Mouse (Mus musculus): Measurements from ENCODE around the gene Gsk3b.
"Not testable (repeated sequence)": the region's sequence is repeated elsewhere in the genome, so short reads cannot be mapped to it uniquely, and the experiment has no call there.

Gene Gsk3b

DNA sequence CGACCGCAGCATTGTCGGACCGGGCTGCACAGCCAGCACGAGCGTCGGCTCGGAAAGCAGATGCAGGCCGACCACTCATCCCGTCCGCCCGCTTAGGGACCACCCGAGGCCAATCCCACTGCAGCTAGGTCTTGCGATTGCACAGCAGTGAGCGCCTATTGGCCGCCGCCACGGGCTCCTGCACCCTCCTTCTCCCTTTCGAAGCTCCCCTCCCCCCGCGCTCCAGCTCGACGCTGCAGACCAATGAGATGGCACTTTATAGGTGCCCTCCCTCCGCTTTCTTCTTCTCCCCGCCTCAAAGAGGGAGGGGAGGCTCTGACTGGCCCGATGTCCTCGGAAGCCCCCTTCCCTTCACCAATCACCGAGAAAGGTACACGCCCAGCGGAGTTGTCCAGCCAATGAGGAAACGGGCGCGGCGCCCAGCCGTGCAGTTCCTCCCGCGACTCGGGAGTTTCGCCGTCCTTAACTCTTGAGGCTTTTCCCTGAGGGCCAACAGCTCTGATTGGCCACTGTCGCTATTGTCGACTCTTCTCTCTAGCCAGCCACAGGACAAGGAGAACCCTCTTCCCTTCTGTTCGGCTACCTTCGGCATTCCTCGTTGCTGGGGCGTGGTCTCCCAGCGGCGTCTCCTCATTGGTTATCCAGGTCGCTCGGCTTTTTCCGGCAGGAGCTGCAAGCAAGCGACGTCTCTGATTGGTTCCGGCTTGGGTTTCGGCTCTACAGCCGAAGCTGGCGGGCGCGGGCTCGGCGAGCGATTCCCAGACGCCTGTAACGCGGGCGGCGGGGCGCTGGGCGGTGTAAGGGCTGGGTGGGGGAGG lies at the start of gene Gsk3b:
Gene Gsk3b, plus strand, starts transcription at position 373 of the 818 bp plus-strand sequence.
- CTCF ChIA-PET: no interaction called here

DNA sequence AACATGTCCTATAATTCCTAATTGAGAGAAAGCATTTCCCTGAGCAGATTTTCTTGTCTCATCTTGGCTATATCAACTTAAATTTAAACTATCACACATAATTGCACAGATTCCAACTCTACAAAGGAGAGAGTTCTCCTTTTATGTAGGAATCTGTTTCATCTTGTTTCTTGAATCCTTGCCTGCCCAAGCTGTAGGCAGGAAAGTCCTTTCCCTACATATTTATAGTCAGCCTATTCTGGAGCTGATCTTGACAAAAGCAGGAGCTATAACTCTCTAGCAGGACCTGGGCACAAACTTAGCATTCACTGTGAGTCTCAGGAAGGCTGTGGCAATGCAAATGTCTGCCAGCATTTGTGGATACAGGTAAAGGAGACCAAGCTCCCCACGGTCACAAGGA lies 46.6 kb upstream of the Gsk3b start:
- CTCF ChIA-PET: no interaction called here

DNA sequence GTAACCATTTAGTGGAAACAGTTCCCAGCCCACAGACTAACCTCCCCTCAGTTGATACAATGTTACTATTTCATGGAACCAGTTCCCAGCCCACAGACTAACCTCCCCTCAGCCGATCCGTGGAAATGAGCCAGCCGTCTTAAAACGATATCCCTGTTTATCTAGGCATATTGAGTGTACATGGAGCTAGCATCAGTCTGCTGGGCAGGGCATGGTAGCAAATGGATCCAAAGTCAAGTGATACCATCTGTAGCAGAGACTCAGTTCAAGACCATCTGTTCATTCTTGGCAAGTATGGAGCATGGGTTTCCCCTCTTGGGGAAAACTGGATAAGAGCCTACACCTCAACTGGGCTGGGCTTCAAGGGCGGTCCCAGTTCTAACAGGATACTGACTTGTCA lies 44.2 kb upstream of the Gsk3b start:
- CTCF ChIA-PET: no interaction called here

DNA sequence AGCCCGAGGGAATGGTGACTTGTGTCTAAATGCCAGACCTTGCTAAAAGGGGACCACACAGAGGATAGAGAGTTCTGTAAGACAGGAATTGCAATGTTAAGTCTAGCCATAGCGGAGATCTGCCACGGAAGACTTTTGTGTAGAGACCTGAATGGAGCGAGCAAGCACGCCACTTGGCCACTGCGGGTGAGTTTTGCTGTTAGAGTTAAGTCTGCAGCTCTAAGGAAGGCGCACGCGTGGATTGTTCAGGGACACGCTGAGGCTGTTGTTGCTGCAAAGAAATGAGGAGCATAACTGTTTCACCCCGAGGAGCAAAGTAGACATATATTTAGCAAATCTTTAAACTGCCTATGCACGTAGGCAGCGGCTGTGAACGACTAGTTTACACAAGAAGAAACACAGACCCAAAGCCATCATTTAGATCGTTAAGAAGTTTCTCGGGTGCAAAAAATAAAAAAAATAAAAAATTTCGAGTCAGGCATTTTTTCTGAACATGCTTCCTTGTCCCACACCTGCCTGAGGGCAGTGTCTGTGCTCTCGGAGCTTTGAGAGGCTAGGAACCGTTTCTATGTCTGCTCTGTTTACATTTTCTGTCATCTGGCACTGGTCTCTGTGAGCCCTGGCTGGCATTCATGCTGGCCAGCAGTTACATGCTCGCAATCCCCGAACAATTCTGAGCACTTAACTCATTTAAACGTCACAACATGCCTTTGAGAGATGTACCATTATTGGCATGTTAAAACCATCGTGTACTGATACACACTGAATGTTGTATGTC lies 40.8 kb upstream of the Gsk3b start:
- CTCF ChIA-PET: no interaction called here

DNA sequence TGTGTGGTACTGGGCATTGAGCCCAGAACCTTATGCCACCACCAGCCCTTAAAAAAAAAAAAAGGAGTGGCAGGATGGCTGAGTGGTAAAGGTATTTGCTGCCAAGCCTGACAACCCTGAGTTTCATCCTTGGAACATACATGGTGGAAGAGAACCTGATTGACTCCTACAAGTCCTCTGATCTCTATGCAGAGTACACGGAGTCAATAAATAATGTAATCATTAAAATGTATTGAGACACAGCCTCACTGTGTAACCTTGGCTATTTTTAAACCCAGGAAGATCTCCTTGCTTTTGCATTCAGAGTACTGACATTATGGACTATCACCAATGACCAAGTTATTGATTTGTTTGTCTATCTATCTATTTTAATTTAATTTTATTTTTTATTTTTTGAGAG lies 30.9 kb upstream of the Gsk3b start:
- CTCF ChIA-PET: no interaction called here

DNA sequence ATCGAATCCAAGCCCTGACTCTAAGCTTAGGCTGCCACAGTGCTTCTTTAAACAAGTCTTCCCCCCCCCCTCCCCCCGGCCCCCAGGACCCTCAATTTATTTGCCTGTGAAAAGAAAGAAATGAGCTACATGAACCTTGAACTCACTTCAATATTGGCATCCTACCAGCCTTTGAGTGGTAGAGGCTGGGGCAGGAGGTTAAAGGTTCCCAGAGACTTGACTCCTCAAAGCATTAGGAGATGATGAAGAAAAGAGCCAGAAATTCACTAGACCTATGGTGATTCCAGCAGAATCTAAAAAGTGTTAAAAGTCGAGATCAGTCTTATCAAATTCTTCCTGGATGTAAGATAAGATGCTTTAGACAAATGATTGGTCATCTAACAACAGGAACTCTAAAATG lies 30.0 kb upstream of the Gsk3b start:
- CTCF ChIA-PET: no interaction called here

DNA sequence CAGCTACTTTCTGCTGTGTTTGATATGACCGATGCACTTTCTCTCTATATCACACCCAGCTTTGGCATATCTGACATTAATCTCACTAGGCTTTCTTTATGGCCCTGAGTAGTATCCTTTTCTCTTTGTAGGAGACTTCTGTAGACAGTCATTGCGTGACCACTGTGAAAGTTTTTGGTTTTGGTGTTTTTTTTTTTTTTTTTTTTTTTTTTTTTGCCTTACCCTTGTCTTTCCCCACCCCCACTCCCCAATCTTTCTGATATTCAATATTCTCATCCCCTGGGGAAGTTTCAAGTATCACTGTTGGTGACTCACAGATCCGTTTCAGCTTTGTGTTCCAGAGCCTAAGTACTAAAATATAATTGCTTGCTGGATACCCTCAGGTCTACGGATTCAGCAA lies 29.2 kb upstream of the Gsk3b start:
- CTCF ChIA-PET: no interaction called here

DNA sequence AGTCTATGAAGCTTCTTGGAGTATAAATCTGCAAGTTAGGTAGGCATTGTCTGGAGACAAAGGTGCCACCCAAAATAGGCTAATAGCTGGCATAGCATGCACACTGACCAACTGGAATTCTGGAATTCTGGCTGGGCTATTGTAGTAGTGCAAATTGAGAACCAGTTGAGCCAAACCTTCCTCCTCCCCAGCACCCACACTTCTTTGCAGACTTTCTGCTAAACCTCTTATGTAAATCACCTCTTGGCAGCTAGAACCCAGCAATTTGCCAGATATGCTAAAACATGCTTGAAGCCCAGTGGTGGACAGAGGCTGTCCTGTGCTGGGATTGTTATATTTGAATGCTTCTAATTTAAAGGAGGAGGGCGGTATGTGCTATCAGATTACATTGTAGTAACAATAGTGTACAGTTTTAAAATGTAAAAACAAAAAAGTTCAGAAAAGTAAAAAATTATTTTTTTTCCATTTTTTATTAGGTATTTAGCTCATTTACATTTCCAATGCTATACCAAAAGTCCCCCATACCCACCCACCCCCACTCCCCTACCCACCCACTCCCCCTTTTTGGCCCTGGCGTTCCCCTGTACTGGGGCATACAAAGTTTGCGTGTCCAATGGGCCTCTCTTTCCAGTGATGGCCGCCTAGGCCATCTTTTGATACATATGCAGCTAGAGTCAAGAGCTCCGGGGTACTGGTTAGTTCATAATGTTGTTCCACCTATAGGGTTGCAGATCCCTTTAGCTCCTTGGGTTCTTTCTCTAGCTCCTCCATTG lies 14.8 kb upstream of the Gsk3b start:
- CTCF ChIA-PET: not testable (repeated sequence)

DNA sequence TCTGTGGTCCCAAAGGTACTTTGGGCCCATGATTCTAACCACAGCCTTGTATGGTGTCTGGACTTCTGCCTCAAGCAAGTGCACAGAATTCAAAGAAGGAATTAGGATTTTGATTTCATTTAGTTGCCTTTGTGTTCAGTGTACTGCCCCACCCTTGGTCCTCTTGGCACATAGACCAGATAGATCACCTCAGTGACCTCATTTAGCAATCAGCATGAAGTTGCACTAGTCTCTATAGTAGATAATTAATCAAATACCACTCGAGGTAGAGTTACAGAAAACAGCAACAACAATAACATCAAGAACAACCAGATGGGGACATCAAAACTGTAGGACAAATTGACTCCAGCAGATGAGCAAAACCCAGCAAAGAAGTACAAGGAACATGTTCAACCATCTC lies 8.6 kb upstream of the Gsk3b start:
- CTCF ChIA-PET: interaction anchor here (0.6 kb wide), 1 partner anchor 12 kb away, joined by 5 read pairs; no protein-coding TSS in a partner anchor

DNA sequence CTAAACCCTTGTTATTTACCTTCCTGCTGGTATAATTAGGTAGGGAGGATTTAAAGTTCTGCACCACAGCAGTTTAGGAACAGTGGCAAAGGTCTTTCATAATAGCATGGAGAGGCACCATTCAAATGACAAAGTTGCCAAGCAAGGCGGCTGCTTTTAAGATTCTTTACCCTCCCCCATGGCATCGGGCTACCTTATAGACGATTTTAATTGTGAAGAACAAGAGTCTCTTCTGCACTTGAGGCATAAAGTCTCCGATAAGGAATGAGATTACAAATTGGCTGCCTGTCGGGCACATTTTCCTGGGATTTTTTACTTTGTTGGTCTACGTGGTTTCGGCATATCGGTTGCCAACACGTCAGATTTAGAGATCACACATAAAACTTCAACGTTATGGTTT lies 1.6 kb upstream of the Gsk3b start:
- CTCF ChIA-PET: no interaction called here

DNA sequence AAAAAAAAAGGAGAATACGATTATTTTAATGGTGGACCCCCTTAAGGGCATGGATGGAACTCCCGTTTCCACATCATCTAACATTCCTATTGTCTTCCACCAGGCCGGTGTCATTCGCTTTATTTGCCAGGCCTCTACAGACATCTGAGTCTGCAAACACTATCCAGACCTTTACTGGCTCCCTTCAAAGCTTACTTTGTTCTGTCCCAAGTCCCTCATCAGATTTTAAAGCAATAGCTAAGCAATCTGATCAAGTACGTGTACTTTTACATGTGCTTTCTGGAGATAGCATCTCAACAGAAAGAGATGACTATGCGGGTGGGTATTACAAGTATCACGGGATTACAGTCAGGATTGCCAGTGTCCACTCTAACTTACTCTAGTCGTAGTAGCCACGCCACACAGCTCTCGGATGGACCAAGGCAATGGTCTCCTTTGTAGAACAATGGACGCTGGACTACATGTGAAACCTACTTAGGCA lies 1.1 kb upstream of the Gsk3b start:
- CTCF ChIA-PET: no interaction called here

DNA sequence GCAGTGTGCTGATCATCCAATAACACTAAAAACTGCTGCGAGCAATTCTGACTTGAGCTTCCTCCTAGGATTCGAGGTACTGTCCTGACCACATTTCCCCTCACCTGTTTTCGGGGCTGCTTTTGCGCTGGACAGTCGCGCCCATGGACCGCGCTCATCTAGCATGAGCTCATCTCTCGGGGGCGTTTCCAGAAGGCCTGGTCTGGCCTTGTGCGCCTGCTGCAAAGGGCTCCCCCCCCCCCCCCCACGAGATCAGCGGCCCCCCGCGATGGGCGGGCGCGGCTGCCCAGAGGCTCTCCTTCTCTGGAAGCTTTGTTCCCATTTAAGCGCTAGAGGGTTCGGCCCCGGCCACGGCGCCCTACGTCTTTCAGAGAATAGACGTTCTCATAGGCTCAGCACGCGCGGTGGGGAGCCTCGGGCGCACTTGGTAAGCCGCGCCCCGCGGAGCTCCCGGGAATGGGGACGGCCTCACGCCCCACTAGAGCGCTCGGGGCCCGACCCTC lies 624 bp upstream of the Gsk3b start:
- CTCF ChIA-PET: no interaction called here

DNA sequence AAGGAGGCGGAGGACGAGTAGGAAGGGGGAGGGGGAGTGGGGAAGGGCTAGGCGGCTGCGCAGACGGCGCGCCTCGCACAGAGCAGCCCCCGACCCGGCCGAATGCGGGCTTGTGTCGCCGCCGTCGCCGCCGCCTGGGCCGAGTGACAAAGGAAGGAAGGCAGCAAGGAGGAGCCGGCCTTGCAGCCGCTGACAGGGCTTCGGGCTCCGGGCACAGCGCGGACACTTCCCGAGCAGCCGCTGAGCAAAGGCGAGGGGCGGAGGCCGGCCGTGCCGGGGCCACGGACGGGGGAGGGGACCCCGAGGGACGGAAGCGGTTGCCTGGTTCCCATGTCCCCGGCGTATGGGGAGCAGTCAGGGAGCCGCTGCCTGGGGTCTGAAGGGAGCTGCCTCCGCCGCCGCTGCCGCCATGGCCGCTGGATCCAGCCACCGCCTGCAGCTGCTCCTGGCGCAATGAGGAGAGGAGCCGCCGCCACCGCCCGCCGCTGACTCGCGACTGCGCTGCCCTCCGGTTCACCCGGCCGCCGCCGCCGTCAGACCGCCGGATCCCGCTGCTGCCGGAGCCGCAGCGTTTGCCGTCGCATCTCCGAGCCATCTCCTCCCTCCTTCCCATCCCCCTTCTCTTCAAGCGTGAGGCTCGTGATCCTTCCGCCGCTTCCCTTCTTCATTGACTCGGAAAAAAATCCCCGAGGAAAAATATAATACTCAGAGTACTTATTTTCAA lies 808 bp downstream of the Gsk3b start:
- CTCF ChIA-PET: interaction anchor here (0.6 kb wide), 1 partner anchor 94 kb away, joined by 3 read pairs; no protein-coding TSS in a partner anchor

DNA sequence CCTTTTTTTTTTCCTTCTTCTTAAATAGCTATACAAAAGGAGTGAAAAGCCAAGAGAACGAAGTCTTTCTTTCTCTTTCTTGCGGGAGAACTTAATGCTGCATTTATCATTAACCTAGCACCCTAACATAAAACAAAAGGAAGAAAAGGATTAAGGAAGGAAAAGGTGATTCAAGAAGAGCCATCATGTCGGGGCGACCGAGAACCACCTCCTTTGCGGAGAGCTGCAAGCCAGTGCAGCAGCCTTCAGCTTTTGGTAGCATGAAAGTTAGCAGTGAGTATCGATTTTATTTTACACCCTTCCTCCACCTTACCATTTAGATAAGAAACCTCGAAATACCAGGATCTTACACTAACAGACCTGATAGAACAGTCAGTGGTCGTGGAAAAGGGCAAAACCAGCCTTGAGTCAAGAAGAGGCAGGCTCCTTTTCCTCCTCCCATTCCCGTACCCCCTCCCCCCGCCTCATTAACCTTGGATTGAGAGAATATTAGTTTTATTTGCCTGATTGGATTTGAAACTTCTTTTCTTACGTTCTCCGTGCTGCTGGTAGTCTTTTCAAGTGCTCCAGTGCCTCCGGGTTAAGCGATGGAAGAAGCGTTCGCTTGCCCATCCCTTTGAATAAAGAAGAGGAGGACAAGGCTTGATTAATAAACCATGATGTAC lies 1.7 kb downstream of the Gsk3b start:
- CTCF ChIA-PET: interaction anchor here (0.6 to 1.1 kb wide), 2 partner anchors 31 to 93 kb away, joined by 3 read pairs; no protein-coding TSS in a partner anchor

DNA sequence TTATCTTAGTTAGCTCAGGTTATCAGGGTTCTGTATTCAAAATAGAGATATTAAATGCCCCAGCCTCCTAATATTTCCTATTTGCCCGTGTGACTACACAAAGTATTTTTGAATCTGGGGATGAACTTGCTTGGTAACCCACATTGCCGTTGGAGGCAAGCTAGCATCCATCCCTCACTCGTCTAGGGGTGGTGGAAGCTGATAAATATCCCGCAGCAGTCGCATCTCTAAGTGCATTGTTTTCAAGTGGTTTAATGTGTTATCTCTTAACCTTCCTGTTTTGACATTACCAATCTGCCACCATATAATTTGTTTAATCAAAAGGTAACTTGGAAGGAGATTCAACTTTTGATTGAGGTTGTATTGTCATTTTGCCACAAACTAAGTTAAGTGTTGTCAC lies 2.2 kb downstream of the Gsk3b start:
- CTCF ChIA-PET: interaction anchor here (1.1 kb wide), 1 partner anchor 30 kb away, joined by 3 read pairs; no protein-coding TSS in a partner anchor

DNA sequence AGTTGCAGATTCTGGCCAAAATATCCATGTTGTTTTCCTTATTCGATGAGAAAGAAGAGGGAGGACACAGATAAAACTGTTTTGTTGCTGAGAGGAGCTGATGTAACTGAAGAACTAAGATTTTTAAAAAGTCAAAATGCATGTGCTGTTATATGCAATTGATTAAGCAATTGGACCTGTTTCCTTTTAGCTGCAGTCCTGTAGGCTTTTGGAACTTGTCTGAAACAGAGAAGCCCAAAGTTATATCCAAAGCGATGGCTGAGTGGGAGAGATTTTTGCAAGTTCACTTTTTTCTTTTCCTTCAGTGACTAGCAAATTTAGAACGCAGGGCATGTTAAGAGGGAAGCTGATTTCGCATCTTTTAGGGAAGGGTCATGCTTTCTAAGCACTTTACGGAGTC lies 2.9 kb downstream of the Gsk3b start:
- CTCF ChIA-PET: interaction anchor here (0.6 kb wide), 1 partner anchor 385 kb away, joined by 4 read pairs; no protein-coding TSS in a partner anchor

DNA sequence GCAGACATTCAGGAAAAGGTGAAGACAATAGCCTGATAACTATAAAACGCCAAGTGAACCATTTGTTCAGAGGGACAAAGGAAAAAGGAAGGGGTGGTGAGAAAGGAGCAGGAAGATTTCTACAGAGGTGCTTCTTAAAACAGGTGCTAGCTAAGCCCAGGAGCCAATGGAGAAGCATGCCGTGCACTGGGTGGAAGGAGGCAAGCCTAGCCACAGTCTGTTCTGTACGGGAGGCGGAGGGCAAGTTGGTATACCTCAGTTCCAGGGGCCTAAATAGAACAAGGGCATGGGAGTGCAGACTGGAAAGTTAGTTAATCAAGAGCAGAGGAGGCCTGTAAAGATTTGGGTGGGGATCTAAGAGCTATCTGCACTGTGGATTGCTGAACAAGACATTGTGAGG lies 3.8 kb downstream of the Gsk3b start:
- CTCF ChIA-PET: interaction anchor here (0.7 kb wide), 1 partner anchor 13 kb away, joined by 5 read pairs; no protein-coding TSS in a partner anchor

DNA sequence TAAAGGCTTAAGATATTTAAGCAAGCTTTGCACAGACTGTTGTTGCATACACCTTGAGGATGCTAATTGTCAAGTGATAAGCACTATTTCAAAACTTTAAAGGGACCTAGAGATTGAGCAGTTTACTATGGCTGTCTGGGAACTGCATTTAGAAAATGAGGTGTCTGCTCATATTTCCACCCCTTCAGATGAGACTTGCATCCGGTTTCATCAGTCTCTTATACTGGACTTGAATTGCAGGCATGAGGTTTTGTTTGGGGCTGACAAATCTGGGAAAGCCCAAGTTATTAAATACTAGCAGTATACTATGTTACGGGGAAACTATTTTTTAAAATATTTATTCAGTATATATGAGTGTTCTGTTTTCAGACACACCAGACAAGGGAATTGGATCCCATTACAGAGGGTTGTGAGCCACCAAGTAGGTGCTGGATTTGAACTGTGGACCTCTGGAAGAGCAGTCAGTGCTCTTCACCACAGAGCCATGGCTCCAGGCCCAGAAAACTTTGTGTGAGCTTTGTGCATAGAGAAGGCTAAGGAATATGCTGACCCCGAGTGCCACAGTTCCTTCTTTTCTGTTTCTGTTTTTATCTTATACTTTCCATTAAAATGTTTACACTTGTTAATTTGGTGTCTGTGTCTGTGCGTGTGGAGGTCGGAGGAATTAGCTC lies 6.5 kb downstream of the Gsk3b start:
- CTCF ChIA-PET: no interaction called here

DNA sequence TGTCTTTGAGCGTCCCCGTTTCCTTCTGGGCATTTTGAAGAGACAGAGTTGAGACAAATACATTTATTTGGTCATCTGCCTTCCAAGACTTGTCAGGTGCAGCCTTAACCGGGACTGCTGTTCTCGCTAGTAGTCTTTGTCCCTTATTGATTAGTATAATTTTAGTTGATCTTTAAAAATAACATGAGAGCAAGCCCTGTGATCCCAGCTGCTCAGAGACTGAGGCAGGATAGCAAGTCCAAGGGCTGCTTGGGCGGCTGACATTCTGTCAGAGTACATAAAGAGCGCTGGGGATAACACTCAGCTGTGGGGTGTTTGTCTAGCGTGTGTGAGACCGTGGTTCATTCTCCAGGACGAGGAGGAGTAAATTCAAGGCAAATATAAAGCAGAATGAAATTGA lies 8.7 kb downstream of the Gsk3b start:
- CTCF ChIA-PET: interaction anchor here (0.7 kb wide), 1 partner anchor 46 kb away, joined by 7 read pairs; no protein-coding TSS in a partner anchor

DNA sequence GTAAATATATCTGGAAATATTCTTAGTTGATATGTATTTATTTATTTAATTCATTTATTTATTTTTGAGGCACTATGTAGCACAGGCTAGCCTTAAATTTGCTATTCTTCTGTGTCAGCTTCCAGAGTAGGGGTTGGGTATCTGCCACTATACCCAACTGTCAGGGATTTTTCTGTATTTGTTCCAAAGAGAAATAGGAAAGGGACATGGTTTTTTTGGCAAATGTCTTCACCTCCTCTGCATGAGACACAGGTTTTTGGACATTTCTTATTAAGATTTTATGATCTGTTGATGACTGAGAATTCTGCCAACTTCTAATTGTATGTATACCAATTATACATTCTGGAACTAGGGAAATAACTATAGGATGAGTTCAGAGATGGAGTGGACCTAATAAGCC lies 10.5 kb downstream of the Gsk3b start:
- CTCF ChIA-PET: no interaction called here

All from spleen, embryonic (tissue).